22 mouse cellular contexts compared by ENCODE assay signal in genomic region chr13:51780509-51781155, GRCm38 (mm10). TPM values are rescaled to one million over a fixed set of nuclear protein-coding genes. Genes with fewer than 3 reads are reported as not detected.
DNase-seq lines count a peak whose midpoint lies in the region; ATAC-seq and TF ChIP-seq lines count a peak whose summit lies in the region.
"Had no signal": no experiment of that assay in that cellular context is flagged by ENCODE, and none has a peak within 500 bp of the region (broad histone marks: within the 10 kb centered on the region; RNA-seq: fewer than 3 reads in every experiment).

No protein-coding gene starts in this region.

- H3K27me3 ChIP-seq in spleen, adult 2 months (ENCODE audit: control insufficient read depth, insufficient read depth, low read length), result no peaks in the 10 kb centered on the region
- H3K27me3 ChIP-seq in hindbrain, embryonic 13.5 days, result no peaks in the 10 kb centered on the region
- H3K27me3 ChIP-seq in forebrain, embryonic 15.5 days, result no peaks in the 10 kb centered on the region
- H3K27me3 ChIP-seq: heart, embryonic 15.5 days; intestine, embryonic 15.5 days had no signal

- no peak overlapping the region for H3K4me2 ChIP-seq in hindbrain, embryonic 13.5 days
- H3K4me2 ChIP-seq in forebrain, embryonic 15.5 days (replicated peaks), result no peak overlapping the region
- H3K4me2 ChIP-seq: heart, embryonic 15.5 days; hindbrain, embryonic 14.5 days; intestine, embryonic 15.5 days; midbrain, embryonic 11.5 days had no signal

- no peaks in the 10 kb centered on the region; the same call in 1 of the 2 replicates for H3K36me3 ChIP-seq in spleen, adult 2 months (ENCODE audit: control insufficient read depth, insufficient read depth, low read length)
- no peaks in the 10 kb centered on the region for H3K36me3 ChIP-seq in hindbrain, embryonic 13.5 days
- no peaks in the 10 kb centered on the region for H3K36me3 ChIP-seq in forebrain, embryonic 15.5 days
- H3K36me3 ChIP-seq: heart, embryonic 15.5 days; intestine, embryonic 15.5 days had no signal

- H3K4me1 ChIP-seq in spleen, adult 2 months (ENCODE audit: control insufficient read depth, insufficient read depth, insufficient read length), result peaks cover 44% of the 10 kb centered on the region
- peaks cover 38% of the 10 kb centered on the region for H3K4me1 ChIP-seq in hindbrain, embryonic 13.5 days (replicated peaks)
- peaks cover 41% of the 10 kb centered on the region for H3K4me1 ChIP-seq in forebrain, embryonic 15.5 days

- H3K9me3 ChIP-seq in hindbrain, embryonic 13.5 days, result no peaks in the 10 kb centered on the region
- no peaks in the 10 kb centered on the region for H3K9me3 ChIP-seq in forebrain, embryonic 15.5 days
- H3K9me3 ChIP-seq: heart, embryonic 15.5 days; intestine, embryonic 15.5 days had no signal

- TF ChIP-seq POLR2A in spleen, adult 2 months (IDR thresholded peaks at IDR 0.05; ENCODE audit: low read depth, low read length), result no peak

- DNase-seq in spleen, adult 2 months (ENCODE audit: low read depth in 1 of 2, low spot score in 2 of 2), result no peak
- DNase-seq in spleen, postnatal 36 days (ENCODE audit: low spot score in 2 of 2), result no peak
- peak; percentile 84 for DNase-seq in induced T-regulatory cell, adult 2 months (ENCODE audit: low read depth)
- DNase-seq: cerebellum, adult 2 months; gastrocnemius, postnatal 25 days; heart, adult 2 months; heart, postnatal 36 days; kidney, adult 8-10 months; kidney, postnatal 25 days; right cerebral cortex, postnatal 14 days; thymus, postnatal 4 days had no signal

- ATAC-seq in CD4-positive, CD25-positive, alpha-beta regulatory T cell, adult 4 months, result peak; percentile 47
- peak; percentile 30; the same call in 1 of the 2 replicates for ATAC-seq in neutrophil, adult 5-6 weeks (ENCODE audit: extremely low read depth, insufficient number of reproducible peaks, low FRiP score, poor library complexity, severe bottlenecking)
- no peak for ATAC-seq in hindbrain, embryonic 13.5 days (ENCODE audit: low FRiP score)
- no peak for ATAC-seq in forebrain, embryonic 15.5 days (replicated peaks)
- ATAC-seq: forebrain, embryonic 16.5 days; intestine, embryonic 15.5 days had no signal

- TF ChIP-seq CTCF in spleen, adult 2 months (IDR thresholded peaks at IDR 0.05; ENCODE audit: extremely low read depth, insufficient read depth, insufficient read length, insufficient replicate concordance), result no peak

- 56% methylated on average over 10 of the region's 10 CpGs for WGBS in spleen, adult 2 months
- WGBS in hindbrain, embryonic 13.5 days, result 92% methylated on average over 10 of the region's 10 CpGs
- WGBS in forebrain, embryonic 15.5 days, result 93% methylated on average over 10 of the region's 10 CpGs

- peak overlapping the region; percentile 18; the same call in 1 of the 2 replicates for H3K27ac ChIP-seq in spleen, adult 2 months (ENCODE audit: insufficient read depth, low read length)
- no peak overlapping the region for H3K27ac ChIP-seq in hindbrain, embryonic 13.5 days
- no peak overlapping the region for H3K27ac ChIP-seq in forebrain, embryonic 15.5 days (replicated peaks)
- H3K27ac ChIP-seq: heart, adult 2 months; heart, embryonic 15.5 days; hindbrain, embryonic 14.5 days; intestine, embryonic 15.5 days; liver, embryonic 14.5 days; macrophage had no signal

- no peak overlapping the region for H3K4me3 ChIP-seq in spleen, adult 2 months (ENCODE audit: extremely low read depth, insufficient read depth, insufficient read length)
- no peak overlapping the region for H3K4me3 ChIP-seq in hindbrain, embryonic 13.5 days
- H3K4me3 ChIP-seq in forebrain, embryonic 15.5 days, result no peak overlapping the region
- H3K4me3 ChIP-seq: heart, adult 2 months; heart, embryonic 15.5 days; intestine, embryonic 15.5 days had no signal

- no peak overlapping the region for H3K9ac ChIP-seq in hindbrain, embryonic 13.5 days
- H3K9ac ChIP-seq in forebrain, embryonic 15.5 days (replicated peaks), result no peak overlapping the region
- H3K9ac ChIP-seq: heart, embryonic 15.5 days; hindbrain, embryonic 14.5 days; intestine, embryonic 15.5 days; liver, embryonic 14.5 days had no signal

RNA-seq across cellular contexts. Expression of gene Sema4d, which starts 12.9 kb away (rescaled TPM):
- 77.0 and 103 TPM in 2 replicates for polyA plus RNA-seq in spleen, adult 2 months (2012; rRNA removed)
- polyA plus RNA-seq in CD4-positive, CD25-positive, alpha-beta regulatory T cell, adult 4 months (2017; shearing (Covaris generic)), result 100 to 1,000 TPM; 122 to 152 TPM
- total RNA-seq in neutrophil, adult 5-6 weeks (2017), result 125 and 131 TPM in 2 replicates
- 10.5 and 10.9 TPM in 2 replicates for polyA plus RNA-seq in hindbrain, embryonic 13.5 days (2015; fragmentation: Nextera tagmentation; extraction: Ambion mirVana)
- 18.7 and 20.7 TPM in 2 replicates for polyA plus RNA-seq in forebrain, embryonic 15.5 days (2015; fragmentation: Nextera tagmentation; extraction: Ambion mirVana)

Comparison
In these comparisons a context has a peak if more than half of its experiments do, and no peak if none do; other contexts are left out.
1. ATAC-seq: peak in CD4-positive, CD25-positive, alpha-beta regulatory T cell, adult 4 months (single experiment) and neutrophil, adult 5-6 weeks (single experiment); none in hindbrain, embryonic 13.5 days (single experiment) and forebrain, embryonic 15.5 days (single experiment).